Mouse (Mus musculus): Measurements from ENCODE around the gene Exoc6b. TPM values are rescaled to one million over a fixed set of nuclear protein-coding genes. Genes with fewer than 3 reads are reported as not detected.
A peak's percentile ranks its signal among the peaks of the same experiment; 100 is the strongest.
"Not testable (repeated sequence)": the region's sequence is repeated elsewhere in the genome, so short reads cannot be mapped to it uniquely, and the experiment has no call there.

Exoc6b gene
- total RNA-seq, 2 experiments from 2014 or later = 36.8 to 44.7 TPM

DNA sequence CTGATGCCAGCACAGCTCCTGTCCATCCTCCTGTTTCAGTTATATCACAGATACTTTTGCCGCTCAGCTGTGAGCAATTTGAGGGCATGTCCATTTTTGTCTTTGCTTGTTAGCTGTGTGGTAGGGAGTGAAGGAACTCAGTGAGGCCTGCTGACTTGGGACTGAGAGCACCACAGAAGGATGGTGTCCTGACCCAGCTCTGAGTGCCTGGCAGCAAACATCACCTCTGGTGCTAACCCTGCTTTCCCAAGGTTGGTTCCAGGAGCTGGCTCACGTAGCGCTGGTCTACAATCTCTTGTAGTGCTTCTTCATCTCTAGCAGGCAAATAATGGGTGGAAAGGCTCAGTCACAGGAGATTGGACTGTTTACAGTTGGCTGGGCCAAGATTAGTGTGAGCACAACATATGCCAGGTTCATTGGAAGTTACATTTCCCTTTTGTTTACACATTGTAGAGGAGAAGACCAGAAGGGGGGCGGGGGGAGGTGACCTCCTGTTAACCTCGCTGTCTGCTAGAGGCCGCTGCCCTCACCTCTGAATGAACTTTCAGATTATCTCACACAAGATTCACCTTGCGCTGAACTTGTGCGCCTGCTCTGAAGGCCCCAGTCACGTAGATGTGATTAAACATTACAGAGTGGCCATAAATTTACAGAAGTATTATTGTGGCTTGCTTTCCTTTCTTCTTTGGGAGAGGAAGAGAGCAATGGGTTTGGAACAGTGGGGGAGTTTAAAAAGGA, 428.8 kb downstream of the Exoc6b start:
- no peak for DNase-seq (ENCODE audit: low spot score in 2 of 2)

DNA sequence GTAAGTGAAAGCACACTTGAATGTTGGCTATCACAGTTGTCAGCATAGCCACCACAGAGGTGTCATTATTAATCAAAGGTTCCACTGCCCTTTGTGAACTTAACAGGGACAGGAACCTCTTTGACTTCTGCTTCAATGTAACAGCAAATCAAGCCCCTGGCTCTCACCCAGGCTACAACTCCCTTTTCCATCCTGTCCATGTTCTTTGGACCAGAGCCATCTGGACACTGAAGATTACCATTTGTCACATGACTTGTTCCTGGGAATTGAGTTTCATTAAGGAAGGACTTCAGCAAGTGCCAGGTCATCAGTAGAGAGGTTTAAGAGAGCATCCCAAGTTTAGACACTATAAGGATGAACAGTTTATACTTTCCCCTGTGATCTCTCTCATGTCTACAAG, 431.1 kb downstream of the Exoc6b start:
- DNase-seq (ENCODE audit: low spot score in 2 of 2) = no peak

DNA sequence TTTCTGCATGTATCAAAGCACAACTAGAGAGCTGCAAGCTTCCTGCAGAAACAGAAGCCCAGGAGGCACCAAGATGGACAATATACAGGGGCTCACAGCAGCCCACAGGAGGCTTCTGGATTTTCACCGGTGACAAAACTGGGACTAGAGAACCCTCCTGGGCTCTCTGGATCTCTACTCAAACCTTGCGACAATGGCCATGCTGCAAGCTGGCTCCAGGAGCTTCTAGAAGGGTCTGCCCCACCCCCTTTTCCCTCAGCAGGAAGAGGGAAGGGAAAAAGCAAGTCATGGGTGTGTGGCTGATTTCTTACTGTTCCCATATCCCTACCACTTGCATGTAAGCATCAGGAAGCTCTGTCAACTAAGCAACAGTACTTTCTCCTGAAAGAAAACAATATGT, 437.7 kb downstream of the Exoc6b start:
- no peak for DNase-seq (ENCODE audit: low spot score in 2 of 2)

DNA sequence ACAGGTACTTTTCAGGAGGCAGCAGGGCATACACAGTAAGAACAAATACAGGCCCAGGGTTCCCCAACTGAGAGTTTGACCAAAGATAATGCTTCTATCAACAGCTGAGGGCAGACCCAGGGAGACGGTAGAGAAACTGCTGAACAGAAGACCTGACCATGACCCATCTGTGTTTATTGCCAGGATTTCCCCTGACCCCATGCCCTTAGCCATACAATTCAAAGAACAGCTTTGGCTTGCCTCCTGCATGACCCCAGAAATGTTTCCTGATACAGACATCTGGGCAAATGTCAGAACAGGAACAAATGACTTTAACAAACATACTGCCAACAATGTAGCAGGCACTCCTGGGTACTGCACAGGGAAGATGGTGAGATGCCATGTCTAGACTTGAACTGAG, 439.0 kb downstream of the Exoc6b start:
- no peak for DNase-seq (ENCODE audit: low spot score in 2 of 2)

DNA sequence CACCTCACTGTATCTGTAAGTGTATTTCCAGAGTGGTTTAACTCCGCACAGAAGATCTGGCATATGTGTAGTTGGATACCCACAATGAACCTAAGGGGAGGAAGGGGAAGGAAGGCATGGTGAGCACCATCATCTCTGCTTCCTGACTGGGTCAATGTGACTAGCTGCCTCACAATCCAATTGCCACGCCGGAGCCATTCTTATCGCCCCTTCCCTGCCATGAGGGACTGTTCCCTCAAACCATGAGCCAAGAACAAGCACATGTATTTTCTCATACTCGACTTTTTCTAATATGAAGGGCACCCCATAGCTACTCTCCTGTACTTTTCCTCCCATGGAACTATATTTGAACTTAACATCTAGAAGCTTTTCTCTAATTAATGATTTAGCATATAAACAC, 440.5 kb downstream of the Exoc6b start:
- no peak for DNase-seq (ENCODE audit: low spot score in 2 of 2)

DNA sequence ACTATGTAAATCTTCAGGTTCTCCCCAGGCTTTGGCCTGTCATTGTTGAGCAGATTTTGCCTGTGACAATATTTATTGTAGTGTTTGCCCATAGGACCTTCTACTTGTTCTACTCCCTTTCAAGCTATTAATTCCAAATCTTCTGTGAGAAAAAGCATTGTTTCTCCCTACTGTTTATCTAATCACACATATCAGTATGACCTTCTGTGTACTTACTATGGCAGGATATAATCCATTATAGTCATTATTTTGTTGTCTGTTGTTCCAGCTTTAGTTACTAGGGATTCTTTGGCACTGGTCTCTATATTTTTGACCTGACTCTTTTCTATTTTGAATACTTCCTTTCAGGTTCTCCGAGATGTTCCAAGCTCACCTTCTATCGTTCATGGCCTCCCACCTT, 442.9 kb downstream of the Exoc6b start:
- no peak for DNase-seq (ENCODE audit: low spot score in 2 of 2)

DNA sequence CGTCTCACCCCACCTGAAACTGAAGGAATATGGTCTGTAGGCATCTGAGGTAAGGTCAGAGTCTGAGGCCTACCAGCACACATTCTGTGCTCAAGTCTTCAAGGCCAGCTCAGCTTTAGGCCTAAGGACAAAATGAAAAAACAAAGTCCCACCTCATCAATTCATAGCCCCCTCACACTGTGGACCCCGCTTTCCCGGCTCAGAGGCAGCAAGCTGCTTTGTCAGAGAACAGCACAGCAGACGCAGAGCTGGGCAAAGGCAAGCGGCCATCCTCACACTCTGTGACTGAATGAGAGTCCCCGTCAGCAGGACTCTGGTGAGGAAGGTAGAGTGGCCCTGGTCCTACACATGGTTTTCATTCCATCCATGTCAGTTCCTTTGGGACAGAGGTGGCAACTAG, 450.1 kb downstream of the Exoc6b start:
- DNase-seq (ENCODE audit: low spot score in 2 of 2) = no peak

DNA sequence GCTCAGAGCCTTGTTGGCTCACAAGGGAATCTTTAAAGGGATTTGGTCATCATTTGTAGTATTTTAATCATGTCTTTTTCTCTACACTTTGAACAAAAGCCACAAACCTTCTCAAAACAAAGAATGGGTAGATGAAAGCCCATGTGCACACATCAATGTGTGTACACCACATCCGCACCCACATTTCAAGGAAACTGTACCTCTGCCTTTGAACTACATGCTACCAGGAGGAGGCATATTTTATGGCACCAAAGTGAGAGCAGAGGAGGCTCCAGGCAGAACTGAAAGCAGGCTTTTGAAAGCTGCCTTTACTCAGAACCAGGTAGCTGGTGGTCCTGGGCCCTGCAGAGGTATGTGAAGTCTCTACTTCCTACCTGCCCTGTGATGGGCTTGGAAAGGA, 452.3 kb downstream of the Exoc6b start:
- no peak for DNase-seq (ENCODE audit: low spot score in 2 of 2)

DNA sequence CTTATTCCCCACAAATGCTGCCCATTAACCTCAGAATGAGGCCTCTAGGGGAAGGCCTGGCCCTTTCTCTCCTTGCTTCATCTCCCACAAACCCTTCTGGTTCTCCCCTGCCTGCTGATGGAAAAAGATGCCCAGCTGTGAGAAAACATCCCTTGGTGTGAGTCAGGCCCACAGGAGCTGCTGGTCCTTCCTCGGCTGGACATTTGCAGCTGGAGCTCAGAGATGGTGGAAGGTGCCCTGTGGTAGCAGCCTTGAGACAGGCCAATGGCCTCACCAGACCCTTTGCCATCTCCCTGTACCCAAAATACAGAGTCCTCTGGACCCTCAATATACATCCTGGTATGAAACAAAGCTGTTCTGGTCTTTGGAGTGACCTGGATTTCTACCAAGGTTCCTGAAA, 452.7 kb downstream of the Exoc6b start:
- no peak for DNase-seq (ENCODE audit: low spot score in 2 of 2)

DNA sequence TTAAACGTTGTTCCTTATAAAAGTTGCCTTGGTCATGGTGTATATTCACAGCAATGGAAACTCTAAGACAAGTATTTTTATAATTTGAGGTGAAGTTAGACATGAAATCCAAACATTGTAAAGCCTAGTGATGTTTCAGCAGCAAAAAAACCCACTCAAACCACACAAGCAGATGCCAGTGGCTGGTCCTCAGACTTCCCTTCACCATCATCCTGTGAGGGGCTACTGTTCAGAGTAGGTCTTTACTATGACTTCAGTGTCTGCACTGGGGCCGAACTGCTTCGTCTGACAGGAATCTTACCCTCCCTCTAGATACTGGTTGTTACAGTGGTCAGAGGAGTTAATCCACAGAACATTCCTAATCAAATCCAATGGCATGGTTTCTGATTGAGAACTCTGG, 455.8 kb downstream of the Exoc6b start:
- no peak for DNase-seq (ENCODE audit: low spot score in 2 of 2)

DNA sequence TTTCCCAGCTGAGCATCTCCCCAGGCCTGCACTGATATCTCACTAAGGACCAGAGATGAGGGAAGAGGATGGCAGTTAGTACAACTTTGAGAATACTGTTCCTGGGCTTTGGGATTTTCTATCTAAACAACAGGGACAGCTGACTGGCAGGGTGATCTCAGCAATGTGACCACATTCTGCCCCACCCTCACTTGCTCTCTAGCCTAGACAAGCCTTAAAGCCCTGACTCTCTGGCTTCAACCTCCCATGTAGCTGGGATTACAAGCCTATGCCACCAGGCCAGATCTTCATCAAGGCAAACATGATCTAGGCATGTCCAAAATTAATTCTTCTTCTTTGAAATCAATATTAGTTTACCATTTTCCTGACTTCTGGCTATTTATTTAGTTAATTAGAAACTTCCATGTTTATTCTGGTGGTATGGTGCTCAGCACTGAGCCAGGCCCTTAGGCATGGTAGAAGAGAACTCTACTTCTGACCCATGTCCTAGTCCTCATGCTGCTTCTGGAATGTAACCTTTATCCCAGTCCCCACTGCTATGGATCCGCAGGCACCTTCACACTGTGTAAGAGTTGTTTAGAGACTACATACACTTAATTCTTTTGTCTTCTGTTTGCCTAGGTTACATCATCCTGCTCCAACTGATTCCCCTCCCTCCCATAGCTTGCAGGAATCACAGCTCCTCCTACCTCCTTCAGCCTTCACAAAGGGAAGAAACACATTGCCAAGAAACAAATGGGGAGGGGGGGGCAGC, 468.0 kb downstream of the Exoc6b start:
- no peak for DNase-seq (ENCODE audit: low spot score in 2 of 2)

DNA sequence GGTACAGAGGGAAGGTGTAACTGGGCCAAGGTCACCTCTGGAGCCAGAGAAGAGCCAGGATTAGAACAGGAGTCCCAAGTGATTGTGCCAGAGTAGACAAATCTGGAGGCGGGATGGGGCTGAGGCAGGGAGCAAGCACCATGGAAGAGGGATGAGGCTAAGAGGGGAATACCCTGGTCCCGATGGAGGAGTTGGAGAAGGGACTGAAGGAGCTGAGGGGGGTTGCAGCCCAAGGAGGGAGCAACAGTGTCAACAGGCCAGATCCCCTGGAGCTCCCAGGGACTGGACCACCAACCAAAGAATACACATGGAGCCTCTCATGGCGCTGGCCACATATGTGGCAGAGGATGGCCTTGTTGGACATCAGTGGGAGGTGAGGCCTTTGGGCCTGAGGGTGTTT, 470.0 kb downstream of the Exoc6b start:
- DNase-seq (ENCODE audit: low spot score in 2 of 2) = not testable (repeated sequence)

DNA sequence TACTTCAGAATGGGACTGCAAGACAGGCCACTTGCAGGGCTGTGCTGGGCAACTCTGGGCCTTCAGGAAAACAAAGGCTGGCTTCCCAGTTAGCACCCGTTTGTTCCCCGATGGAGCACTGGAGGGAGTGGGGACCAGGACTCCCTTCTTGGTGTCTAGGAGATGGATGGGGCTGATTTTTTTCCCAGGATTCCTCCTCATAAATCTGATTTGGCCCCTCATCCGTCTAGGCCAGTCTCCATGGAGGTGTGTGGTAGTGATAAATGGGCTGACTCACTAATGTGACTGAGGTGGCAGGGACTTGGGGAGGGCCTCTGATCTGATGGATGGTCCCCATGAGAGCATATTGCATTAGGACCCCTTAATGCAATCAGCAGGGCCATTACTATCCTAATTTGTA, 470.6 kb downstream of the Exoc6b start:
- no peak for DNase-seq (ENCODE audit: low spot score in 2 of 2)

DNA sequence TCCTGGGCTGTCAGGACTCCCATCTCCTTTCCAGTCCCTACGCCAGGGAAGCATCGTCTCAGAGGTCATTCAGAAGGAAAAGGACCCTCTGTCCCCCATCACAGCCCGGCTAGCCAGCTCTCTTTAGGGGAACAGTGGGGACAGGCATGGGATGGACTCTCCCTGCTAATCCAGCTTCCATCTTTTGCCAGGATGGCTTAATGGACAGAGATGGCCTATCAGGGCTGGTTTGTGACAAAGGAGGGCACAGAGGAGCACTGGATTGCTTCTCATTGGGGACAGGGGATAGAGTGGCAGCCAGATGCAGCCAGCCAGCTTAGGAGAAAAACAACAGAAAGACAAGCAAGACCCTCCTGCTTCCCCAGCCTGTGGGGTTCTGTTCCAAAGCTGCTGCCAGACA, 474.7 kb downstream of the Exoc6b start:
- DNase-seq (ENCODE audit: low spot score in 2 of 2) = no peak

DNA sequence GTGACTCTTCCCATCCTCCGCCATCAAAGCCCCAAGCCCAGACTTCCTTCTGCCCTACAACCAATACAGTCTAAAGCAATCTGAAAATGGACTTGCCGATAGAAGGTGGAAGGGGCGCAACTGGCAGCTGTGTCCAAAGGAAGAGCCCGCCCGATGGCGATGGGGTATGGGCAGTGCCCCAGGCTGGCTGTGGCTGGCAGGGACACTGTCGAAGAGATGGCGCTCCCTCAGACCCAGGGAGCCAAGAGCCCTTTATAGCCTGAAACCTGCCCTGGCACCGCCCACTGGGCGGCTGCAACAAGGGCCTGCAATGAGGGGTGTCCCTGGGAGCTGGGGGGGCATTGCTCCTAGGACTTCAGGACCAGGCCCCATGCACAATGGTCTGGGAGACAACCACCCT, 475.6 kb downstream of the Exoc6b start, which contains the start of gene Cyp26b1:
TSS of gene Cyp26b1 (minus strand) at position 216 of the 400 bp plus-strand sequence.
- no peak for DNase-seq (ENCODE audit: low spot score in 2 of 2)

DNA sequence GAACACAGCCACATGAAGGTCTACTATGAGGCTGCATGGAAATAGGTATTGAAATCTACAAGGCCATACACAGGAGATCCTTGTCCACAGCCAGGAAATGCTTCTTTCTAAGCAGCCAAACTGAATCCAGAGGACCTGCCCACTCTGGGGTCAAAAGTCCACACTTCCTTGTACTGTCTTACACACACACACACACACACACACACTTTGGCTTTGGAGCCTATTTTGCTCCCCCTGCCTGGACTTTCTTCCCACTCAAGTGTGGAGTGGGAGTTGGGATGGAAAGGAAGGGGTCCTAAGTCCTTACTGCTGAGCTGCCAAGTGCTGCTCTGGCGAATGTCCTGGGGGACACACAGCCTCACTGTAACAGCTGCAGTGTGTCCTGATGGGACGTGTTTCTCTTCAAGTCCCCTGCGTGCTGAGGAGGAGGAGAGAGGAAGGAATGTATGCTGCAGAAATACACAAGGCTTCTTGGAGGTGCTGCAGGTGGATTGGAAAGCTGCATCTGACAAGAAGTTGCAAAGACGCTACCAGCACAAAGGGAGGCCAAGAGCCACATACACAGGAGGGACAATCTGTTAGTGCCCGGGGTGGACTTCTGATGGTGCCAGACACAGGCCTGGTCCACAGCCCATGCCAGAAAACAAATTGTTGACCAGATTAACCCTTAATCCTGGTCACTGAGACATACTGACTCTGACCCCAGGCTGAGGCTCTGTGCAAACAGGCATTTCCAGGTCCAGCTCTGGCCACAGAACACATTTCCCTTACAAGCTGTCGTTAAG, 478.2 kb downstream of the Exoc6b start:
- DNase-seq (ENCODE audit: low spot score in 2 of 2) = no peak

DNA sequence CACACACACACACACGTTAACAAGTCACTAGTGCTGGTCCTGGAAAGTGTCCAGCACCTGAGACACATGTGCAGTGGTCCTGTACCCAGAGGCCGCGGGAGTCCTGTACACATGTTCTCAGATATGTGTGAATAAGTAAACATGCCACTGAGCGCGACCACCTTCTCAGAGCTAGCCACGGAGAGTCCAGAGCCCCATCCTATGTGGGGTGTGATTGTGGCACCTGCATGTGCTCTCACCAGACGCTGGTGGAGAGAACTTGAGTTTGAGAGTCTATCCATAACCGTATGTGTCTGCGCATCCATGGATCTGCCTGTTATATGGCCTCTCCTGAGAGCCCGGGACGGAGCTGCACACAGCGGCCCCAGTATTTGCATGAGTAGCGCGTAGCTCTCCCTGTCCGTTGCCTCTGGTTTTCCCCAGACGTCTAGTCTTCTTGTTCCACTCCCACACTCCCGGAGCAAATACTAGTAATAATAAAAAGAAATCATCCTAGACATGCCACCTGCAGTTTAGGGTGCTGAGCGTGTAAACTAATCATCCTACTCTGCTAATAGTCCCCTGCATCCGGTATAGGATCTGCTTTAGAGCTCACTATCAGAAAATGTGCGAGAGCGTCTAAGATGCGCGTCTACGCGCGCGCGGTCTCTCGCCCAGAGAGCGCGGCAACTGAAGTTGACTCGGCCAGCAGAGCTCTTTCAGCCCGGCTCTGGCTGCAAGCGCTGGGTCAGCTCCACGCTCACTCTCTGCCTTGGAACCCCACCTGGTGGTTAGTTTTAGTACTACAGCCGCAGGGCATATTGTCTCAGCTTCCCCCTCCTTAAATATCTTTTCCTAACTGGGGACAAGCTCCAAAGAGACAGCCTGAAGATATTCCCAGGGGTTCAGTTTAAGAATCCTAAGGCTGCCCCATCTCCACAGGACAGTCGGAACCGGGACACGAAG, 479.3 kb downstream of the Exoc6b start:
- peak; percentile 91 to 92 for DNase-seq (ENCODE audit: low spot score in 2 of 2)

DNA sequence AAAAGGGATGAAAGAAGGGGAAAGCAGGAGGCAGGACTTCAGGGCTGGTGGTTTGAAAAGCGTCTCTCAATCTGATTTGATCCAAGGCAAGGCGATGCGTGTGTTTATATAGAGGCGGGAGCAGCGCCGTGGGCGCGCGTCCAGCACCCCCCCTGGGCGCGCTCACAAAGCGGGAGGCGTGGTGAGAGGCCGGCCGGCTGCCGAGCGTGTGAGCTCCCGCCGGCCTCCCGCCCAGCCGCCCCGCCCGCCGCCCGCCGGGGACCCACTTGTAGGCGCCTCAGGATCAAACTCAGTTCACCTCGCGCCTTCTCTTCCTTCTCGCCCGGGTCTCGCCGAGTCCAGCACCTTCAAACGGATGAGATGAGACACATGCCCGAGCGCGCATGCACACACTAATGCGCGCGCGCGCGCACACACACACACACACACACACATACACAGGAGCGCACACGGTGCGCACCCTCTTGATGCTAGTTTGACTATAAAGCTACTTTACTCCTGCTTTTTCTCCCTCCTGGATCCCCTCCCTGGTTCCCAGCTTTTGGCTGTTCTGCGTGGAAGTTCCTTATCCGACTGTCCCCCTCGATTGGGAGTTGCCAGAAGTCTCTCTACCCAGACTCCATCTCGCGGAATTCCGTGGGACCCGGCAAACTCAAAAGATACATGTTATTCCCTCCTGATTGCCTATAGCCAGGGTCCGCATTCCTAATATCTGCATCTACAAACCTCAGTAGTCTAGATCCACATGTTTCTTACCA, 480.2 kb downstream of the Exoc6b start:
- DNase-seq (ENCODE audit: low spot score in 2 of 2) = peak; percentile 64 to 69

DNA sequence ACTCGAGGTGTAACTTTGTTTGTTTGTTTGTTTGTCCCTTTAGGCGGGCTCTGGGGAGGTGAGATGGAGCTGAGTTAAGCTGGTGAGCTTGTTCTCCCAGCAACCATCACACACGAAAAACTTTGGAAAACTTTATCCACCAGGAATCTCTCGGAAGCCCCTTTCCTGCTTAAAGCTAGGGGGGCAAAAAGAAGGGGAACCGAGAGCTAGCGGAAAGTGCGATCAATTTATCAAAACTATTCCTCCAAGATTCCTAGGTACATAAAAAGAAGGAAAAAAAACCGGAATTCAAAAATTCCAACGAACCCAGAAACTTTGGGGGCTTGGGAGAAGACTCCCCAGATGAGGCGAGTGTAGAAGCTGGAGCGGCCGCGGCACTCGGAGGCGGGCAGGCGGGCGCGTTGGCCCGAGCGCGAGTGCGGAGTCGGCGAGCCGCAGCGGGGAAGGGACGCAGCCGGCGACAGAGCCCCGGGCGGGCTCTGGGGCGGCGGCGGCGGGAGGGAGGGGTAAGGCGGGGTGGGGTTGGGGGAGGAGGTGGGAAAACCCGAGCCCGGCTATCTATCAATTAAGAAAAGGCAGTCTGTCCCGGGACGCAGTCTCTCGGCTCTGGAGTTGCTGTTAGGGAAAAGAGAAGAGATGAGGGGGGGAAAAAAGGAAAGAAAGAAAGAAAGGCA, 481.0 kb downstream of the Exoc6b start:
- peak in 1 of 2 experiments; percentile 50 for DNase-seq (ENCODE audit: low spot score in 2 of 2)

All from adrenal gland, adult 18-20 months (tissue).